Mouse (Mus musculus): ENCODE data around the gene Olfr1395. TPM values are rescaled to one million over a fixed set of nuclear protein-coding genes. Genes with fewer than 3 reads are reported as not detected.
A peak's percentile ranks its signal among the peaks of the same experiment; 100 is the strongest.
"Not testable (repeated sequence)": the region's sequence is repeated elsewhere in the genome, so short reads cannot be mapped to it uniquely, and the experiment has no call there.

Gene Olfr1395
- polyA plus RNA-seq, 1 experiment, result not detected

DNA sequence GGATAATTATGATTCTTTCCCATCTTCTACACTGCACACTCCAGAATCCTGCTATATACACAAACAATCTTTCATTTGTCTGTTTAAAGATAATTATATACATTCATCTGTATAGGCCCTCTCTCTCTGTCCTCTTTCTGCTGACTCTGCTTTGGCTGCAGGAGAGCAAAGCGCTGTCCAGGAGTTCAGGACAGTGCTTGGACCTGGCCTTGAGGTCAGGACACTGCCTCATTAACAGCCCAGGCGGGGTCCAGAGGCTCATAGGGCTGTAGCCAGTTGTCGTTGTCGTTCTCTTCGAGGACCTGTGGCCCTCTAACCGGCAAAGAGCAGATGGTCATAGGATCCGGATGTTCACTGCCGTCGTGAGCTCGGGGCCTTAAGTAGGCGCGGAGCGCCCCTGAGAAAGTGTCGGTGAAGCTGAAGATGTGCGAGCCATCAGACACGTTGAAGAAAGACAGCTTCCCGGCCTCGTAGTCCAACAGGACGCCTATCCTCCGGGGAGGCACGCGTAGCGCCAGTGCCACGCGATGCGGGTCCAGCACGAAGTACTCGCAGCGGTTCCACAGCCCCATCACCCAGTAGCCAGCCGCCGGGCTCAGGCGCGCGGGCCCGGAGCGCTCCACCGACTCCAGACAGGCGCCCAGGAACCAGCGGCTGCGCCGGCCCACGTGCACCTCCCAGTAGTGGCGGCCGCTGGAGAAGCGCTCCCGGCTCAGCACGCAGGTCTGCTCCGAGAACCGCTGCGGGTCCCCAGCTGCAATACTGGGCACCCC is 27.0 kb downstream of the Olfr1395 start:
- Histone ChIP-seq H3K4me3 (ENCODE audit: insufficient read depth, low read length) (no peak overlapping the region), H3K27ac (ENCODE audit: insufficient read depth, low read length) (no peak overlapping the region)
- TF ChIP-seq CTCF (IDR thresholded peaks at IDR 0.05; ENCODE audit: borderline replicate concordance, insufficient read depth, low read length), result no peak
- TF ChIP-seq POLR2A (IDR thresholded peaks at IDR 0.05; ENCODE audit: low read depth, low read length), result no peak

DNA sequence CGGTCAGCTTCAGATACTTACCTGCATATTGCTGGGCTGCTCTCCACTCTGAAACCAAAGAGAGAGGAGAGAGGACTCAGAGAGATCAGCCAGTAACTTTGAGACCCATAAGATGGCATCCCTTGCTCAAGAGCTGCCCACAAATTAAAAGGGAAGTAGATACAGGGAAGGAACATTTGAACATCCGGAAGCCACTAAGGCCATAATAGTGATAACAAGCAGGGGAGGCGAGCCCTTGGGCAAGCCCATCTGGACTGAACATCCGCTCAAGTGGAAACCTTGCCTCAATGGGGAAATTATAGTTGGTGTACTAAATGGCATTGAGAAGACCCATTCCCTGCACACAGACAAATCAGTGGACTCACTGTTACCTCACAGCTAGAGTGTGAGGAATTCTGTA is 28.5 kb downstream of the Olfr1395 start:
- TF ChIP-seq POLR2A (IDR thresholded peaks at IDR 0.05; ENCODE audit: low read depth, low read length), result no peak
- TF ChIP-seq CTCF (IDR thresholded peaks at IDR 0.05; ENCODE audit: borderline replicate concordance, insufficient read depth, low read length), result no peak
- no peaks in the 10 kb centered on the region for H3K4me1 ChIP-seq (ENCODE audit: control insufficient read depth, insufficient read depth, low read length)
- no peak overlapping the region for H3K4me3 ChIP-seq (ENCODE audit: insufficient read depth, low read length)
- no peak overlapping the region for H3K27ac ChIP-seq (ENCODE audit: insufficient read depth, low read length)

More for the DNA sequence above, 27.0 kb downstream of the Olfr1395 start:
- no peaks in the 10 kb centered on the region for H3K4me1 ChIP-seq (ENCODE audit: control insufficient read depth, insufficient read depth, low read length)

- no peak for TF ChIP-seq POLR2A (IDR thresholded peaks at IDR 0.05; ENCODE audit: low read depth, low read length)
- no peak for TF ChIP-seq CTCF (IDR thresholded peaks at IDR 0.05; ENCODE audit: borderline replicate concordance, insufficient read depth, low read length)
- Histone ChIP-seq H3K4me3 (ENCODE audit: insufficient read depth, low read length) (no peak overlapping the region), H3K4me1 (ENCODE audit: control insufficient read depth, insufficient read depth, low read length) (no peaks in the 10 kb centered on the region), H3K27ac (ENCODE audit: insufficient read depth, low read length) (no peak overlapping the region)
These were observed 33.3 kb downstream of the Olfr1395 start for GRCm38 (mm10) chr11:49175345-49175744.

DNA sequence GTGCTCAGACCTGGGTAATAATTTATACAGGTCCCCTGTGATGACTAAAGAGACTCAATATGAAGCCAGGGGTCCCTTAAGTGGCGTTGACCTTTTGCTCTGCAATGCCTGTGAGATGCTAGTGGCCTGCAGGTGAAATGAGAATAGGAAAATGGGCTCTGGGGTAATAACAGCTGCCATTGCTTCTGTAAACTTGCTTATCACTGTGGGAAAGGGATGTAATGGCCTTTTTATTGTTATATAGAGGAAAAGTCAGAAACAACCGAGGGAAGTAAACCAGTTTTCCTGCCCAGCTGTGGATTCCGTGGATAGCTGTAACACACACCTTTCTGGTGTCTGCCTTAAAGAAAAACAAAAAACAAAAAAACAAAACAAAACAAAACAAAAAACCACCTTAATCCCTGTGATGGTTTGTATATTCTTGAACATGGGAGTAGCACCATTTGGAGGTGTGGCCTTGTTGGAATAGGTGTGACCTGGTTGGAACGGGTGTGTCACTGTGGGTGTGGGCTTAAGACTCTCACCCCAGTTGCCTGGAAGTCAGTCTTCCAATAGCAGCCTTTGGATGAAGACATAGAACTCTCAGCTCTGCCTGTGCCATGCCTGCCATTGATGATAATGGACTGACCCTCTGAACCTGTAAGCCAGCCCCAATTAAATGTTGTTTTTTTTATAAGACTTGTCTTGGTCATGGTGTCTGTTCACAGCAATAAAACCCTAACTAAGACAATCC is 34.1 kb downstream of the Olfr1395 start:
- not testable (repeated sequence) for H3K27ac ChIP-seq (ENCODE audit: insufficient read depth, low read length)

DNA sequence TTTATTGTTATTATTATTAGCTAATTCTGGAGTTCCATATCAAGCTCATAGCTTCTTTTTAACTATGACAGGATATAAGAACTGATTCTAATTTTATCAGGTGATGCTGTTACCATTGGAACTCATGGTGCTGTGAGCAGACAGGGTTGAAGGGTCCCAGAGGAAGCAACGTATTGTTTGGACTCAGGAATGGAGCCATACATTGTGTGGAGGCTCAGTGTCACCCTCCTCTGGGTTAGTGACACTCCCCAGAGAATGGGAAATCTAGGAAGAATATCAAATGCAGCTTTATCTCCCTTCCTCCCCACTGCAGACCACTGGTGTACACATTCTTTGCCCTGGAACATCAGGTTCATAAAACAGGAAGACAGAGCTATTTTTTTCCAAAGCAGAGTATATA is 41.1 kb downstream of the Olfr1395 start:
- H3K4me3 ChIP-seq (ENCODE audit: insufficient read depth, low read length), result no peak overlapping the region
- no peaks in the 10 kb centered on the region for H3K4me1 ChIP-seq (ENCODE audit: control insufficient read depth, insufficient read depth, low read length)
- no peak for TF ChIP-seq CTCF (IDR thresholded peaks at IDR 0.05; ENCODE audit: borderline replicate concordance, insufficient read depth, low read length)
- TF ChIP-seq POLR2A (IDR thresholded peaks at IDR 0.05; ENCODE audit: low read depth, low read length), result no peak
- H3K27ac ChIP-seq (ENCODE audit: insufficient read depth, low read length), result no peak overlapping the region

More for the DNA sequence above, 34.1 kb downstream of the Olfr1395 start:
- H3K4me3 ChIP-seq (ENCODE audit: insufficient read depth, low read length); H3K4me1 ChIP-seq (ENCODE audit: control insufficient read depth, insufficient read depth, low read length): not testable (repeated sequence)

DNA sequence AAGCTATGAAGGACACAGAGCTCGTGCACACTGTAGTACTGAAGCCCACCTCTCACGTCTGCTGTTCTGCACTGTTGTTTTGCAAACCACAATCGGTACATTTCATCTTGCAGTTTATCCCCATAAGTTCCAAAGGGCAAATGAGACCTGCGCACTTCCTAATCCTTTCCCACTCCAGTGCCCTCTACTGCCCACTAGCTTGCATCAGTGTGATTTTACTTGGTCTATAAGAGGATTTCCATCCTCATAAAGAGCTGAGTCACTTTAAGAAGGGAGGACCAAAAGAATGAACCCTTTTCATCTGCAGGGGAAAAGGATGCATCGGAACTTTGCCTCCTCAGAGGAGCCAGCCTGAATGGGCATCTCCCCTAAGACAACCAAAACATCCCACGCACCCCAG is 44.4 kb downstream of the Olfr1395 start:
- no peak for TF ChIP-seq CTCF (IDR thresholded peaks at IDR 0.05; ENCODE audit: borderline replicate concordance, insufficient read depth, low read length)
- no peak for TF ChIP-seq POLR2A (IDR thresholded peaks at IDR 0.05; ENCODE audit: low read depth, low read length)
- Histone ChIP-seq H3K4me1 (ENCODE audit: control insufficient read depth, insufficient read depth, low read length) (peaks cover 3% of the 10 kb centered on the region; the same call in 1 of the 2 replicates), H3K4me3 (ENCODE audit: insufficient read depth, low read length) (no peak overlapping the region), H3K27ac (ENCODE audit: insufficient read depth, low read length) (no peak overlapping the region)

- no peak for TF ChIP-seq CTCF (IDR thresholded peaks at IDR 0.05; ENCODE audit: borderline replicate concordance, insufficient read depth, low read length)
- TF ChIP-seq POLR2A (IDR thresholded peaks at IDR 0.05; ENCODE audit: low read depth, low read length), result no peak
- Histone ChIP-seq H3K4me3 (ENCODE audit: insufficient read depth, low read length) (no peak within 1 kb of the TSS), H3K27ac (ENCODE audit: insufficient read depth, low read length) (no peak within 1 kb of the TSS), H3K4me1 (ENCODE audit: control insufficient read depth, insufficient read depth, low read length) (peaks cover 3% of the 10 kb centered on the region; the same call in 1 of the 2 replicates)
These were observed 44.9 kb downstream of the Olfr1395 start, which contains the start of gene Btnl9 for GRCm38 (mm10) chr11:49186955-49187488. Gene Btnl9 (minus strand): TSS chr11:49187159.

DNA sequence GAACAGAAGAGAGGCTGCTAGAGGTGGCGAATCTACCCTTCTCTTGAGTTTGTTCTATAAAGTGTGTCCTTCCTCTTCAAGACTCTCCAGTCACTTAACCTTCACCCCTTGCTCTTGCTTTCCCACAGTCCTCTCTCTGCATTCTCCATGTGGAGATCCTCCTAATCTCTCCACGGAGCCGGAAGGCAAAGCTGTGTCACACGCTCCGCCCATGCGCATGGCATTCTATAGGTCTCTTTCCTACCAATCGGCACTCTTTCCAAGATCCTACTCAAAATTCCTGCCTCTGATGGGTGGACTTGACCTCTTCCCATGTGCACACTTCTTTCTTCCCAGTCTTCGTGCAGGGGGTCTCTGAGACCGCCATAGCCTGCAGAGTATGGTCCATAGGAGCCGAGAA is 45.6 kb downstream of the Olfr1395 start:
- Histone ChIP-seq H3K4me1 (ENCODE audit: control insufficient read depth, insufficient read depth, low read length) (peaks cover 3% of the 10 kb centered on the region; the same call in 1 of the 2 replicates), H3K4me3 (ENCODE audit: insufficient read depth, low read length) (no peak overlapping the region), H3K27ac (ENCODE audit: insufficient read depth, low read length) (no peak overlapping the region)
- TF ChIP-seq CTCF (IDR thresholded peaks at IDR 0.05; ENCODE audit: borderline replicate concordance, insufficient read depth, low read length) (no peak), POLR2A (IDR thresholded peaks at IDR 0.05; ENCODE audit: low read depth, low read length) (no peak)

DNA sequence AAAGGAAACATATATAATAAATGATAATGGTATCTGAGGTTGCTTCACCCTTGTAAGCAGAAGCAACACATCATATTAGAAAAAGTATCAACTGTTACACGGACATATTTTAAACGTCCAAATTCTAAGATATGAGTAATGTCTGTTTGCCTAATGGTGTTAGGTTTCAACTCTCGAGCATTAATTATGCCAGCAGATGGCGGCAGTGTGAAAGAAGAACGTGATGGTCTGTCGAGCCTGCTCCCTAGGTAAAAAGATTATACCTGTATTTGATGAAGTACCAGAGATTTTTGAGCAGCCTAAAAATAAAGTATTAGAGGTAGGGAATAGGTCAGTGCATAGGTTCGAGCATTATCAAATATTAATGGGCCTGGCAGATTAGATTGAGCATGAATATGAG is 47.7 kb downstream of the Olfr1395 start:
- peaks cover 7% of the 10 kb centered on the region; the same call in 1 of the 2 replicates for H3K4me1 ChIP-seq (ENCODE audit: control insufficient read depth, insufficient read depth, low read length)
- H3K27ac ChIP-seq (ENCODE audit: insufficient read depth, low read length), result no peak overlapping the region
- no peak overlapping the region for H3K4me3 ChIP-seq (ENCODE audit: insufficient read depth, low read length)
- TF ChIP-seq POLR2A (IDR thresholded peaks at IDR 0.05; ENCODE audit: low read depth, low read length) (no peak), CTCF (IDR thresholded peaks at IDR 0.05; ENCODE audit: borderline replicate concordance, insufficient read depth, low read length) (no peak)

DNA sequence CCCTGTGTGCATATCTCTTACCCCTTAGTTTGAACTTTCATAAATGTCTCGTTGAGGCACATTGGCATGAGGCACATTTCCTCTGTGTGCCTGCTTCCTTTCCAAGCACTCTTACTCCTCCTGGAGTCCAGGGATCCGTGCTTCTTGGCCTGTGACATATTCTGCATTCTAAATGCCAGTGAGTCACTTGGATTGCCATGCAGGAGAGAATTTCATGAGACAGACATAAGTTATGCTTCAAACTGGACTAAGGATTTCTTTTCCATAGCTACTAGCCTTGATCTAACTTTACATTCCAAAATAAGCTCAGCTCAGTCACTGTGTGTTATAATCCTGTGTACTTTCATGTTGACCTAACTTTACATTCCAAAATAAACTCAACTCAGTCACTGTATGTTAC is 49.0 kb downstream of the Olfr1395 start:
- H3K27ac ChIP-seq (ENCODE audit: insufficient read depth, low read length), result peak overlapping the region; percentile 48; the same call in 1 of the 2 replicates
- TF ChIP-seq CTCF (IDR thresholded peaks at IDR 0.05; ENCODE audit: borderline replicate concordance, insufficient read depth, low read length) (no peak), POLR2A (IDR thresholded peaks at IDR 0.05; ENCODE audit: low read depth, low read length) (no peak)
- H3K4me3 ChIP-seq (ENCODE audit: insufficient read depth, low read length), result no peak overlapping the region
- H3K4me1 ChIP-seq (ENCODE audit: control insufficient read depth, insufficient read depth, low read length), result peaks cover 7% of the 10 kb centered on the region; the same call in 1 of the 2 replicates

GRCm38 (mm10) chr11:49194771-49195170 is 52.7 kb downstream of the Olfr1395 start:
- H3K4me1 ChIP-seq (ENCODE audit: control insufficient read depth, insufficient read depth, low read length); H3K4me3 ChIP-seq (ENCODE audit: insufficient read depth, low read length); H3K27ac ChIP-seq (ENCODE audit: insufficient read depth, low read length): not testable (repeated sequence)

Data from embryonic fibroblast, embryonic 13.5 days (primary cell).